Mouse (Mus musculus): ENCODE results near the gene Cfap61. TPM values are rescaled to one million over a fixed set of nuclear protein-coding genes. Genes with fewer than 3 reads are reported as not detected.

Cfap61 gene
- polyA plus RNA-seq, 1 experiment from 2014 or later = 1.6 TPM

Other genes starting within 250 kb of the Cfap61 start
- 145 and 181 TPM in 2 replicates for gene Naa20, start 32.7 kb upstream of the Cfap61 start, polyA plus RNA-seq (2015; fragmentation: Nextera tagmentation; extraction: Ambion mirVana)
- 15.3 and 16.3 TPM in 2 replicates for gene Crnkl1, start 230 bp downstream of the Cfap61 start, polyA plus RNA-seq (2015; fragmentation: Nextera tagmentation; extraction: Ambion mirVana)